Mouse (Mus musculus) activated CD4-positive, CD25-positive, alpha-beta regulatory T cell, adult 4 months (primary cell): ENCODE results near the gene Resp18. TPM values are rescaled to one million over a fixed set of nuclear protein-coding genes. Genes with fewer than 3 reads are reported as not detected.
"Not testable (repeated sequence)": the region's sequence is repeated elsewhere in the genome, so short reads cannot be mapped to it uniquely, and the experiment has no call there.

Experiments used
- ATAC-seq: one replicate; pipeline ENCODE4 v1.8.0; 2017
- polyA plus RNA-seq, 2 experiments: library from polyadenylated mRNA; unstranded; fragments of 100-300 nt; shearing (Covaris generic); gene quantifications; one replicate each; pipeline ENCODE4 v1.2.1; 2017

The Resp18 gene
- polyA plus RNA-seq, 2 experiments from 2014 or later: not detected

DNA sequence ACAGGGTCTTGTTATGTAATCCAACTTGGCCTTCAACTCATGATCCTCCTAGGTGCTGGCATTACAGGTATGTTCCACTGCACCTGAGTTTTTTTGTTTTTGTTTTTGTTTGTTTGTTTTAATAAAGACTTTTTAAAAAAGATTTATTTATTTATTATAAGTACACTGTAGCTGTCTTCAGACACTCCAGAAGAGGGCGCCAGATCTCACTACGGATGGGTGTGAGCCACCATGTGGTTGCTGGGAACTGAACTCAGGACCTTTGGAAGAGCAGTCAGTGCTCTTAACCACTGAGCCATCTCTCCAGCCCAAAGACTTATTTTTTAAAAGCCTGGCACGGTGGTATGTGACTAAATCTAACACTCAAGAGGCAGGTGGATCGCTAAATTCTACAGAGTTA lies 45.7 kb downstream of the Resp18 start:
- ATAC-seq: not testable (repeated sequence)

DNA sequence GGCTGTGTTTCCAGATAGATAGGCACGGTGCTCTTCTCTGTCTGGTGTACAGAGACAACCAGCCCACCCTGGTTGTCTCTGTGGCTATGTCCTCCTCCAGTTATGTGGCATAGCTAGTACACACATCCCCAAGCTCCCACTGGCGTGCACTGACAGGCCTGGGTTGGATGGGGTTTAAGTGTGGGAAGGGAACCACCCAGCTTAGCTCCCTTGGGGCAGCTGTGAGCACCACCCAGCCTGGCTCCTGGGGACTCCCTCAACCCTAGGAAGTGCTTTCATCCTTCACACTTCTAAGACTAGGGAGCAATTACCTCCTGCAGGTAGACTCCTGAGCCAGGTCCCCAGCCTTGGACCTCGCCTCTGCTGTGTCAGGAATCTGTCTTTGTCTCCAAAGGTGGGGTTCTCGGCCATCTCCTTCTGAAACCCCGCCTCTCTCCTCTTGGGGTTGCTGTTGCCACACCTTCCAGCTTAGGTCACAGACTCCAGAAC lies 46.5 kb downstream of the Resp18 start, which contains the start of gene A630095N17Rik:
A630095N17Rik (minus strand) TSS at position 439 of the 489 bp plus-strand sequence.
- ATAC-seq: no peak

GRCm38 (mm10) chr1:75231224-75231623 lies 47.0 kb downstream of the Resp18 start:
- ATAC-seq: no peak

DNA sequence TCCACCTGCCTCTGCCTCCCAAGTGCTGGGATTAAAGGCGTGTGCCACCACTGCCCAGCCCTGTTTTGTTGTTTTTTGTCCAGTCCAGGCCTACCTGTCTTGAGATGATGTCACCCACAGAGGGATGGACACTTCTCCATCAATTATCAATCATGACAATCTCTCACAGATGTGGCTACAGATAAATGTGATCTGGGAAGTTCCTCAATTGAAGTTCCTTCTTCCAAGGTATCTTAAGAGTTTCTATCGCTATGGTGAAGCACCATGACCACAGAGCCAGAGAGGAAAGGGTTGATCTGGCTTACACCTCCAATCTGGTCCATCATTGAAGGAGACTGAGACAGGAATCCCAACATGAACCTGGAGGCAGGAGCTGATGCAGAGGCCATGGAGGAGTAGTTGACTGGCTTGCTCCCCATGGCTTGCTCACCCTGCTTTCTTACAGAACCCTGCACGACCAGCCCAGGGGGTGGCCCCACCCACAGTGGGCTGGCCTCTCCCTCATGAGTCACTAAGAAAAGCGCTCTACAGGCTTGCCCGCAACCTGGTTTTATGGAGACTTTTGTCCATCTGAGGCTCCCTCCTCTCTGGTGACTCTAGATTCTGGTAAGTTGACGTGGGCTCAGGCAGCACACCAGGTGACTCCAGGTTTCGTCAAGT lies 47.8 kb downstream of the Resp18 start:
- ATAC-seq: no peak

DNA sequence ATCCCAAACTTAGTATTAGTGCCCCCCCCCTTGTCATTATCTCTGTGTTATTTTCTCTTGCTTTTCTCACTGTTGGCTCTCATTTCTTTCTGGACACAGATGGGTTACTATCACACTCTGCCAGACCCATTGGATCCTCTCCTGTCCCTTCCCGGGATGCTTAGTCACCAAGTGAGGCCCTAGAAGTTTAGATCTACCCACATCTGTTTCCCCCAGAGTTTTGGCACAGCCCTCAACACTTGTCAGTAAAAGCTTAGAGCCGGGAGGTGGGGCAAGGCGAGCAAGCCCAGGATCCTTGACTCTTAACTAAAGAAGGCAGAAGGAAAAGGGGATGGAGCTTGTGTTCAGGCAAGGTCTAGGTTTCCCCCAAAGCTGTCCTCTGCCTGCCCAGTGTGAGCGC lies 49.1 kb downstream of the Resp18 start:
- no peak for ATAC-seq

DNA sequence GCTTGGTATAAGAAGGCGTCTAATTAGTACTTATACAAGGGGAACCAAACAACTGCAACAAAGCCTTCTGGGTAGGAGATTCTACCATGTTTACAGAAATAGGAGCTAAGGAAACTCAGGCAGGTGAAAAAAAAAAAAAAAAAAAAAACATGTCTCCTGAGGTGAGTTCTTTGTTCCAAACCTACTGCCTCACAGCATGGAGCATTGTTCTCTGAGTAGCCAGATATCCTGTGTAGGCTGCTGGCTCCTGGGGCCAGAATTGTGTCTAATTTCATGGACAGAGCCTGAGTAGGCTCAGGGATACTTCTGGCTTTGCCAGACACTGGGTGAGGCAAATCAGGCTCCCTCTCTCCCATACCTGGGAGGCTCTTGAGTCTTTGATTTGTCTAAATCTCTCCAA lies 50.6 kb downstream of the Resp18 start:
- ATAC-seq: no peak

- no peak for ATAC-seq
Observed at GRCm38 (mm10) chr1:75226138-75226537, 52.1 kb downstream of the Resp18 start.

DNA sequence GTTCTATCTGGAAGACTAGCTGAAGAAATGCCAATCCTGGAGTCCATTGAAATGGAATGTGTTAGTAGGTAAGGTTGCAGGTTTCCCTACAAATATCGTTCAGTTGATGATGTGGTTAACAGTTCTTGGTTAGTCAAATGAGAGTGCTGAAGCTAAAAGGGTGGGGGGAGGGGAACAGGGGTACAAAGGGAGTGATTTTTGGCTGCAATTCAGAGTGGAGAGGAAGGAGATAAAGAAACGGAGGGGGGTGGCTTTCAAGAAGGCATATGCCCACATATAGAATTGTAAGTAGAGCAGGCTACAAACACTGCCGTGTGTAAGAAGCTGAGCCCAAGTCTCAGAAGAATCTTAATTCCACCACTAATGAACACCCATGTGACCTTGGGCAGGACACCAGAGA lies 52.7 kb downstream of the Resp18 start:
- no peak for ATAC-seq

- ATAC-seq: no peak
Observed at GRCm38 (mm10) chr1:75223532-75223931, 54.7 kb downstream of the Resp18 start.

DNA sequence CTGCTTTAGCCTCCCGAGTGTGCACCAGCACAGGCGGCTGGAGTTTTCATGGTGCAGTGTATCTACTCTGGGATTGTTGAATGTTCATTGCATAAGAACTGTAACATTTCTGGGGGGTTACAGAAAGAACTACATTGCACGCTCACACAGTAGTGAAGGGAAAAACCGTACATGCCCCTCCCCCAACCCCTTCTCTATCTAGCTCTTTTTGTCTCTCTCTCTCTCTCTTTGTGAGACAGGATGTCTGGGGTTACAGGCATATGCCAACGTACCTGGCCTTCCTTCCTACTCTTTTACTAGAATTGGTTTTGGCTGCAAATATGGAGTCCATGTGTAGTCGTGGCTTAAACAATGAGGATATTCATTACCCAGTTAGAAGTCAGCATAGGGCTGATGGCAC lies 55.3 kb downstream of the Resp18 start:
- no peak for ATAC-seq

Other genes with a start within 250 kb of the Resp18 start
- 1 to 10 TPM; 5.4 to 6.3 TPM for gene Nhej1, start 153.2 kb downstream of the Resp18 start, polyA plus RNA-seq
- gene Slc23a3, start 144.5 kb downstream of the Resp18 start, polyA plus RNA-seq: under 1 TPM in 1 of 2 experiments, not detected in 1; 0.46 TPM
- gene Cnppd1, start 135.7 kb downstream of the Resp18 start, polyA plus RNA-seq: 100 to 1,000 TPM; 114 to 125 TPM
- 10 to 100 TPM; 15.1 to 27.4 TPM for gene Retreg2, start 135.6 kb downstream of the Resp18 start, polyA plus RNA-seq
- 10 to 100 TPM; 52.2 to 58.8 TPM for gene Zfand2b, start 109.8 kb downstream of the Resp18 start, polyA plus RNA-seq
- 1 to 10 TPM; 1.4 to 2.8 TPM for gene Abcb6, start 98.0 kb downstream of the Resp18 start, polyA plus RNA-seq
- gene Ankzf1, start 86.3 kb downstream of the Resp18 start, polyA plus RNA-seq: 10 to 100 TPM; 14.1 to 17.1 TPM
- gene Atg9a, start 86.2 kb downstream of the Resp18 start, polyA plus RNA-seq: 1 to 10 TPM; 9.9 TPM
- gene Glb1l, start 67.6 kb downstream of the Resp18 start, polyA plus RNA-seq: 10 to 100 TPM; 12.0 to 12.4 TPM
- gene Stk16, start 67.6 kb downstream of the Resp18 start, polyA plus RNA-seq: 10 to 100 TPM; 45.7 to 65.1 TPM
- 100 to 1,000 TPM; 120 to 135 TPM for gene Tuba4a, start 58.5 kb downstream of the Resp18 start, polyA plus RNA-seq
- not detected for gene A630095N17Rik, start 46.3 kb downstream of the Resp18 start, polyA plus RNA-seq
- gene Dnajb2, start 42.0 kb downstream of the Resp18 start, polyA plus RNA-seq: 1 to 10 TPM; 5.9 to 7.1 TPM
- under 1 TPM; 0.37 to 0.47 TPM for gene Ptprn, start 13.9 kb downstream of the Resp18 start, polyA plus RNA-seq
- gene Dnpep, start 39.6 kb upstream of the Resp18 start, polyA plus RNA-seq: 10 to 100 TPM; 57.0 to 64.9 TPM
- gene Des, start 81.9 kb upstream of the Resp18 start, polyA plus RNA-seq: not detected
- not detected for gene Speg, start 96.9 kb upstream of the Resp18 start, polyA plus RNA-seq
- gene Gmppa, start 157.5 kb upstream of the Resp18 start, polyA plus RNA-seq: 10 to 100 TPM; 43.8 to 51.5 TPM
- not detected for gene Asic4, start 172.0 kb upstream of the Resp18 start, polyA plus RNA-seq
- 1 to 10 TPM; 4.0 to 5.3 TPM for gene Chpf, start 200.9 kb upstream of the Resp18 start, polyA plus RNA-seq
- under 1 TPM in 1 of 2 experiments, not detected in 1; 0.40 TPM for gene Tmem198, start 201.1 kb upstream of the Resp18 start, polyA plus RNA-seq
- gene Obsl1, start 228.0 kb upstream of the Resp18 start, polyA plus RNA-seq: not detected
- gene Inha, start 228.7 kb upstream of the Resp18 start, polyA plus RNA-seq: not detected
- 1 to 10 TPM; 7.7 to 9.4 TPM for gene Stk11ip, start 243.1 kb upstream of the Resp18 start, polyA plus RNA-seq